Comparison of ENCODE assay signal across 8 mouse cellular contexts in genomic region chr17:26931795-26932194, GRCm38 (mm10). TPM values are rescaled to one million over a fixed set of nuclear protein-coding genes. Genes with fewer than 3 reads are reported as not detected.
DNase-seq lines count a peak whose midpoint lies in the region; ATAC-seq and TF ChIP-seq lines count a peak whose summit lies in the region.
"Not testable (repeated sequence)": the region's sequence is repeated elsewhere in the genome, so short reads cannot be mapped to it uniquely, and the experiment has no call there.

No protein-coding gene starts in this region.

- peaks cover 80% of the 10 kb centered on the region for H3K36me3 ChIP-seq in embryonic facial prominence, embryonic 10.5 days (replicated peaks)
- H3K36me3 ChIP-seq in heart, postnatal 0 days (replicated peaks; ENCODE audit: control insufficient read depth, insufficient read depth, low read length) = peaks cover 34% of the 10 kb centered on the region
- peaks cover 32% of the 10 kb centered on the region for H3K36me3 ChIP-seq in kidney, embryonic 16.5 days (ENCODE audit: insufficient read depth, low read length)
- H3K36me3 ChIP-seq in liver, embryonic 14.5 days (replicated peaks; ENCODE audit: control insufficient read depth, insufficient read depth, low read depth) = peaks cover 37% of the 10 kb centered on the region
- H3K36me3 ChIP-seq in midbrain, embryonic 15.5 days (replicated peaks); testis, adult 2 months (ENCODE audit: control insufficient read depth, insufficient read depth, low read length): not testable (repeated sequence)

- peak; percentile 65 for TF ChIP-seq CTCF in heart, postnatal 0 days (IDR thresholded peaks at IDR 0.05; ENCODE audit: low read depth)
- peak; percentile 65 for TF ChIP-seq CTCF in liver, embryonic 14.5 days (IDR thresholded peaks at IDR 0.05; ENCODE audit: low read depth)
- peak; percentile 23; the same call in 1 of the 2 replicates for TF ChIP-seq CTCF in testis, adult 2 months (IDR thresholded peaks at IDR 0.05; ENCODE audit: control insufficient read depth, insufficient read depth, insufficient replicate concordance, low read depth, low read length)

- H3K4me1 ChIP-seq in embryonic facial prominence, embryonic 10.5 days = peaks cover 24% of the 10 kb centered on the region
- not testable (repeated sequence) for H3K4me1 ChIP-seq in heart, postnatal 0 days (ENCODE audit: control insufficient read depth, insufficient read depth); liver, embryonic 14.5 days (replicated peaks; ENCODE audit: control insufficient read depth in 2 of 2, insufficient read depth in 2 of 2, low read length in 1 of 2)
- H3K4me1 ChIP-seq in kidney, embryonic 16.5 days (ENCODE audit: insufficient read depth, low read length) = peaks cover 11% of the 10 kb centered on the region
- H3K4me1 ChIP-seq in midbrain, embryonic 15.5 days = peaks cover 20% of the 10 kb centered on the region
- peaks cover 16% of the 10 kb centered on the region for H3K4me1 ChIP-seq in testis, adult 2 months (ENCODE audit: control insufficient read depth, insufficient read depth, low read length)

- not testable (repeated sequence) for ATAC-seq in heart, postnatal 0 days (ENCODE audit: insufficient read depth, low read depth); liver, embryonic 14.5 days (ENCODE audit: insufficient read depth)
- peak; percentile 18; the same call in 1 of the 2 replicates for ATAC-seq in kidney, embryonic 16.5 days (ENCODE audit: low FRiP score, low TSS enrichment)
- 0 out of 2 replicates have a peak, but pooled peaks have one; percentile 19 for ATAC-seq in midbrain, embryonic 15.5 days (replicated peaks)

- not testable (repeated sequence) for TF ChIP-seq EP300 in heart, postnatal 0 days (IDR thresholded peaks at IDR 0.05; ENCODE audit: low read depth); liver, embryonic 14.5 days (IDR thresholded peaks at IDR 0.05; ENCODE audit: low read depth)

- H3K4me2 ChIP-seq in heart, postnatal 0 days (ENCODE audit: low read depth, low read length); kidney, embryonic 16.5 days (replicated peaks; ENCODE audit: low read depth, low read length); liver, embryonic 14.5 days (ENCODE audit: low read depth); midbrain, embryonic 15.5 days: not testable (repeated sequence)

- peak; percentile 47 for DNase-seq in CD4-positive, CD25-positive, alpha-beta regulatory T cell, adult 2 months (ENCODE audit: low read depth, low spot score)
- DNase-seq in brain, adult 2 months (ENCODE audit: low read depth, low spot score) = peak; percentile 72
- peak; percentile 52 for DNase-seq in embryonic facial prominence, embryonic 10.5 days (ENCODE audit: low spot score)
- DNase-seq in heart, postnatal 0 days (ENCODE audit: low spot score); liver, embryonic 14.5 days (ENCODE audit: low read depth in 3 of 3, low spot score in 3 of 3): not testable (repeated sequence)

- not testable (repeated sequence) for H3K9me3 ChIP-seq in embryonic facial prominence, embryonic 10.5 days; heart, postnatal 0 days (replicated peaks; ENCODE audit: control insufficient read depth, low read length); kidney, embryonic 16.5 days (ENCODE audit: low read length); liver, embryonic 14.5 days (ENCODE audit: control insufficient read depth, low read length); midbrain, embryonic 15.5 days

- not testable (repeated sequence) for TF ChIP-seq POLR2A in testis, adult 2 months (IDR thresholded peaks at IDR 0.05; ENCODE audit: control insufficient read depth, low read depth, low read length)

- H3K27ac ChIP-seq in embryonic facial prominence, embryonic 10.5 days (replicated peaks); heart, postnatal 0 days (ENCODE audit: low read depth); kidney, embryonic 16.5 days (ENCODE audit: low read length); liver, embryonic 14.5 days; midbrain, embryonic 15.5 days; testis, adult 2 months (ENCODE audit: control insufficient read depth, insufficient read depth, low read depth, low read length): not testable (repeated sequence)

- 75% methylated on average over 7 of the region's 7 CpGs for WGBS in embryonic facial prominence, embryonic 10.5 days
- WGBS in heart, postnatal 0 days = 64% methylated on average over 7 of the region's 7 CpGs
- 58% methylated on average over 7 of the region's 7 CpGs for WGBS in kidney, embryonic 16.5 days
- WGBS in liver, embryonic 14.5 days (ENCODE audit: insufficient replicate concordance) = 69% methylated on average over 7 of the region's 7 CpGs
- WGBS in midbrain, embryonic 15.5 days = 66% methylated on average over 7 of the region's 7 CpGs

- H3K27me3 ChIP-seq in embryonic facial prominence, embryonic 10.5 days (replicated peaks; ENCODE audit: low read depth, poor library complexity, severe bottlenecking); heart, postnatal 0 days (ENCODE audit: control insufficient read depth, insufficient read depth, low read length); kidney, embryonic 16.5 days (ENCODE audit: insufficient read depth, low read length); liver, embryonic 14.5 days (ENCODE audit: control insufficient read depth, insufficient read depth, low read length); midbrain, embryonic 15.5 days (replicated peaks); testis, adult 2 months (ENCODE audit: control insufficient read depth, insufficient read depth, low read length): not testable (repeated sequence)

- H3K9ac ChIP-seq in heart, postnatal 0 days (replicated peaks; ENCODE audit: low read depth, low read length); kidney, embryonic 16.5 days (replicated peaks; ENCODE audit: low read length); liver, embryonic 14.5 days (replicated peaks); midbrain, embryonic 15.5 days: not testable (repeated sequence)

- not testable (repeated sequence) for H3K4me3 ChIP-seq in embryonic facial prominence, embryonic 10.5 days; heart, postnatal 0 days (ENCODE audit: low read depth, low read length); kidney, embryonic 16.5 days (ENCODE audit: low read length); liver, embryonic 14.5 days (ENCODE audit: insufficient read depth in 1 of 2, low read depth in 2 of 2, low read length in 2 of 2); midbrain, embryonic 15.5 days; testis, adult 2 months (ENCODE audit: control insufficient read depth, low read depth, low read length)

RNA-seq across cellular contexts. Expression of gene Phf1, which starts 1.1 kb away (rescaled TPM):
- polyA plus RNA-seq in embryonic facial prominence, embryonic 10.5 days (2016; fragmentation: Nextera tagmentation; extraction: Ambion mirVana) = 3.8 and 4.7 TPM in 2 replicates
- 13.7 and 16.3 TPM in 2 replicates for total RNA-seq in heart, postnatal 0 days (2014; rRNA removed; ENCODE audit: low replicate concordance)
- polyA plus RNA-seq in heart, postnatal 0 days (2015; fragmentation: Nextera tagmentation; extraction: Ambion mirVana) = 6.3 and 7.2 TPM in 2 replicates
- polyA plus RNA-seq in kidney, embryonic 16.5 days (2015; fragmentation: Nextera tagmentation; extraction: Ambion mirVana) = 9.3 and 9.4 TPM in 2 replicates
- 6.3 and 6.4 TPM in 2 replicates for polyA plus RNA-seq in liver, embryonic 14.5 days (2012; rRNA removed)
- 0.94 and 1.7 TPM in 2 replicates for polyA plus RNA-seq in liver, embryonic 14.5 days (2014; fragmentation: Nextera tagmentation; extraction: Ambion mirVana)
- polyA plus RNA-seq in midbrain, embryonic 15.5 days (2015; fragmentation: Nextera tagmentation; extraction: Ambion mirVana) = 27.2 and 29.5 TPM in 2 replicates
- 132 and 136 TPM in 2 replicates for polyA plus RNA-seq in testis, adult 2 months (2012; rRNA removed)

RNA-seq across cellular contexts. Expression of gene Cuta, which starts 7.6 kb away (rescaled TPM):
- polyA plus RNA-seq in embryonic facial prominence, embryonic 10.5 days (2016; fragmentation: Nextera tagmentation; extraction: Ambion mirVana) = 176 and 182 TPM in 2 replicates
- 80.2 and 107 TPM in 2 replicates for total RNA-seq in heart, postnatal 0 days (2014; rRNA removed; ENCODE audit: low replicate concordance)
- 180 and 193 TPM in 2 replicates for polyA plus RNA-seq in heart, postnatal 0 days (2015; fragmentation: Nextera tagmentation; extraction: Ambion mirVana)
- 187 and 203 TPM in 2 replicates for polyA plus RNA-seq in kidney, embryonic 16.5 days (2015; fragmentation: Nextera tagmentation; extraction: Ambion mirVana)
- 53.0 and 53.5 TPM in 2 replicates for polyA plus RNA-seq in liver, embryonic 14.5 days (2012; rRNA removed)
- polyA plus RNA-seq in liver, embryonic 14.5 days (2014; fragmentation: Nextera tagmentation; extraction: Ambion mirVana) = 82.5 and 86.8 TPM in 2 replicates
- 127 and 131 TPM in 2 replicates for polyA plus RNA-seq in midbrain, embryonic 15.5 days (2015; fragmentation: Nextera tagmentation; extraction: Ambion mirVana)
- polyA plus RNA-seq in testis, adult 2 months (2012; rRNA removed) = 24.0 and 30.9 TPM in 2 replicates

RNA-seq across cellular contexts. Expression of gene Syngap1, which starts 9.3 kb away (rescaled TPM):
- 1.4 and 1.6 TPM in 2 replicates for polyA plus RNA-seq in embryonic facial prominence, embryonic 10.5 days (2016; fragmentation: Nextera tagmentation; extraction: Ambion mirVana)
- total RNA-seq in heart, postnatal 0 days (2014; rRNA removed; ENCODE audit: low replicate concordance) = 4.3 and 6.6 TPM in 2 replicates
- 0.41 and 0.45 TPM in 2 replicates for polyA plus RNA-seq in heart, postnatal 0 days (2015; fragmentation: Nextera tagmentation; extraction: Ambion mirVana)
- 1.1 and 2.2 TPM in 2 replicates for polyA plus RNA-seq in kidney, embryonic 16.5 days (2015; fragmentation: Nextera tagmentation; extraction: Ambion mirVana)
- 3.4 TPM in 2 replicates for polyA plus RNA-seq in liver, embryonic 14.5 days (2012; rRNA removed)
- polyA plus RNA-seq in liver, embryonic 14.5 days (2014; fragmentation: Nextera tagmentation; extraction: Ambion mirVana) = 0.08 and 0.13 TPM in 2 replicates
- 6.0 and 7.3 TPM in 2 replicates for polyA plus RNA-seq in midbrain, embryonic 15.5 days (2015; fragmentation: Nextera tagmentation; extraction: Ambion mirVana)
- 109 and 113 TPM in 2 replicates for polyA plus RNA-seq in testis, adult 2 months (2012; rRNA removed)

RNA-seq across cellular contexts. Expression of gene Kifc5b, which starts 14.9 kb away (rescaled TPM):
- polyA plus RNA-seq in embryonic facial prominence, embryonic 10.5 days (2016; fragmentation: Nextera tagmentation; extraction: Ambion mirVana) = 11.6 and 12.1 TPM in 2 replicates
- total RNA-seq in heart, postnatal 0 days (2014; rRNA removed; ENCODE audit: low replicate concordance) = 4.5 and 4.8 TPM in 2 replicates
- polyA plus RNA-seq in heart, postnatal 0 days (2015; fragmentation: Nextera tagmentation; extraction: Ambion mirVana) = 0.93 and 1.5 TPM in 2 replicates
- polyA plus RNA-seq in kidney, embryonic 16.5 days (2015; fragmentation: Nextera tagmentation; extraction: Ambion mirVana) = 8.2 and 10.8 TPM in 2 replicates
- 12.2 and 13.8 TPM in 2 replicates for polyA plus RNA-seq in liver, embryonic 14.5 days (2012; rRNA removed)
- polyA plus RNA-seq in liver, embryonic 14.5 days (2014; fragmentation: Nextera tagmentation; extraction: Ambion mirVana) = 2.7 and 3.3 TPM in 2 replicates
- polyA plus RNA-seq in midbrain, embryonic 15.5 days (2015; fragmentation: Nextera tagmentation; extraction: Ambion mirVana) = 3.3 and 3.5 TPM in 2 replicates
- polyA plus RNA-seq in testis, adult 2 months (2012; rRNA removed) = 6.5 TPM in 2 replicates

RNA-seq across cellular contexts. Expression of gene Zbtb9, which starts 41.2 kb away (rescaled TPM):
- 20.1 and 20.6 TPM in 2 replicates for polyA plus RNA-seq in embryonic facial prominence, embryonic 10.5 days (2016; fragmentation: Nextera tagmentation; extraction: Ambion mirVana)
- total RNA-seq in heart, postnatal 0 days (2014; rRNA removed; ENCODE audit: low replicate concordance) = 4.0 and 10.9 TPM in 2 replicates
- polyA plus RNA-seq in heart, postnatal 0 days (2015; fragmentation: Nextera tagmentation; extraction: Ambion mirVana) = 5.0 and 5.4 TPM in 2 replicates
- polyA plus RNA-seq in kidney, embryonic 16.5 days (2015; fragmentation: Nextera tagmentation; extraction: Ambion mirVana) = 19.9 and 20.1 TPM in 2 replicates
- 3.1 and 4.0 TPM in 2 replicates for polyA plus RNA-seq in liver, embryonic 14.5 days (2012; rRNA removed)
- polyA plus RNA-seq in liver, embryonic 14.5 days (2014; fragmentation: Nextera tagmentation; extraction: Ambion mirVana) = 2.6 and 3.4 TPM in 2 replicates
- polyA plus RNA-seq in midbrain, embryonic 15.5 days (2015; fragmentation: Nextera tagmentation; extraction: Ambion mirVana) = 15.4 and 16.9 TPM in 2 replicates
- polyA plus RNA-seq in testis, adult 2 months (2012; rRNA removed) = 9.8 and 11.9 TPM in 2 replicates

Comparison
In these comparisons a context has a peak if more than half of its experiments do, and no peak if none do; other contexts are left out.
1. RNA of gene Syngap1, which starts 9.3 kb away (polyA plus RNA-seq): 109 to 113 TPM in testis, adult 2 months; 6.0 to 7.3 TPM in midbrain, embryonic 15.5 days, 0.08 to 3.4 TPM in liver, embryonic 14.5 days, 1.4 to 1.6 TPM in embryonic facial prominence, embryonic 10.5 days, 1.1 to 2.2 TPM in kidney, embryonic 16.5 days and 0.41 to 0.45 TPM in heart, postnatal 0 days; every median in the first group is over 10 times any median in the second.
2. Peak in every context shown above with its lines, with median percentiles within 50 percentile points of each other: CTCF ChIP-seq.